Mouse (Mus musculus) embryo, embryonic 11 days (tissue): Measurements from ENCODE around the gene Gsta1.
"Not testable (repeated sequence)": the region's sequence is repeated elsewhere in the genome, so short reads cannot be mapped to it uniquely, and the experiment has no call there.

Experiments
- DNase-seq: peaks from one replicate; pipeline ENCODE4 v3.0.0-alpha.2; 2015

Gene Gsta1

DNA sequence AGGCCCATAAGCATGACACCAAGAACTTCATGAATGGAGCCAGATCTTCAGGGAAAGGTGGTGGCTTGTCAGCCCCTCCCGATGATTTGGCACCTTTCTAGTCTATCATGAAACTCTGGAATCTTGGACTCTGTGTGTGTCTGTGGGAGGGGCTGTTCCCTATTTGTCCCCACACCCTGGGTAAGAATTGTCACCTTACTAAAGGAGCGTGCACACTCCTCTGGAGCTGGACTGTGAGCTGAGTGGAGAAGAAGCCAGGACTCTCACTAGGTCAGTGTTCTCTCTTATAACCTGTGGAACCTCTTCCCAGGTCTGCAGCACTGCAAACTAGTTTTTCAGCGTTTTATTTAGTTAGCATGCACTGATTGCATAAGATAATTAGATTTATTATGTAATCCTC is at the start of gene Gsta1:
Gene Gsta1, plus strand, starts transcription at position 196 of the 400 bp plus-strand sequence.
- DNase-seq: not testable (repeated sequence)

DNA sequence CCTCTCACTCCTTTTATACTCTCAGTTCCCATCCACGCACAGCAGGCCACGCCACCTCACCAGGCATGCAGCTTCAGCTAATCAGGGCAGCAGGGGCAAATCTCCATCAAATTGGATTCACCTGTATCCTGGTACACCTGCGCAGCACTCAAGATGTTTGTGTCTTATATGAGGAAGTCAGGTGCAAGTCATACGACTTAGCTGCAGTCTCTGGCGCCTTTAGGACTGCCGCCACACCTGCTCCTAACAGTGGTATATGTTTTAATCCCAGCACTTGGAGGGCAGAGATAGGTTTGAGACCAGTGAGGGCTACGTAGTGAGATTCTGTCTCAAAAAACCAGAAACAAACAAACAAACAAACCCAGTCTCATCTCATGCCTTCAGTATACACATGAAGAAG is 48.0 kb upstream of the Gsta1 start, which contains the start of gene Gsta4:
Gene Gsta4, plus strand, starts transcription at position 301 of the 400 bp plus-strand sequence.
- not testable (repeated sequence) for DNase-seq

DNA sequence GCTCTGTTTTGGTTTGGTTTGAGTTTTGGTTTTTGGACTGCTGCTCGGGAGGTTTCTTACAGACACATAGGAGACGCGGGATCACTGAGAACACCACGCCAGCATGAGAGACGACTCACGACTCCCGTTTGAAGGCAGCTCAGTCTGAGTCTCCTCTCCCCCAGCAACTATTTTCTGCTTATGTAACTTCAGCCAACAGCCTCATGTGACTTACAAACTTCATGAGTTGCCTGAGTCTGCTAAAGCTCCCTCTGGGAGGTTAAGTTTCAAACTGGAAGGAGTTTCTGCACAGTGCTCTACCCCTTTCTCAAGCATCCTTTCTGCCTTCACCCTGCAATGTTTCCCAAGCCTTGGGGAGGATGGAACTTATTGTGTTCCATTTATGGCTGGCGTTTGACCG is 44.8 kb upstream of the Gsta1 start:
- DNase-seq: no peak

DNA sequence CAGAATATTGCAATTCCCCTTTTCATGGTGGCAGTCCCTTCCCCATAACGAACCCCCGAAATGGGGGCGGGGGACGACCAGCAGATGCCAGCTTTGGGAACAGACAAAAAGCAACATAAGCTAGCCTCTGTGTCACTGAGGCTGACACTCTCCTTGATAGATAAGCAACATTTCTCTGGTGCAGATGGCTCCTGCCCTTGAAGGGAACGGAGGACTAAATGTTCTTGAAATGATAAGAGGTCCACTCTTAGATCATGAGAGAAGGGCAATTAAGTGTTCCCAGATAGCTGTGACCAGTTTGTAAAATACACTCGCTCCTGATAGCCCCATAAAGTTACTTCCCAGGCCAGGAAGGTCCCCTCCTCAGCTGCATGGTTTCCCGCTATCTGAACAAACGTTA is 41.5 kb upstream of the Gsta1 start:
- no peak for DNase-seq

DNA sequence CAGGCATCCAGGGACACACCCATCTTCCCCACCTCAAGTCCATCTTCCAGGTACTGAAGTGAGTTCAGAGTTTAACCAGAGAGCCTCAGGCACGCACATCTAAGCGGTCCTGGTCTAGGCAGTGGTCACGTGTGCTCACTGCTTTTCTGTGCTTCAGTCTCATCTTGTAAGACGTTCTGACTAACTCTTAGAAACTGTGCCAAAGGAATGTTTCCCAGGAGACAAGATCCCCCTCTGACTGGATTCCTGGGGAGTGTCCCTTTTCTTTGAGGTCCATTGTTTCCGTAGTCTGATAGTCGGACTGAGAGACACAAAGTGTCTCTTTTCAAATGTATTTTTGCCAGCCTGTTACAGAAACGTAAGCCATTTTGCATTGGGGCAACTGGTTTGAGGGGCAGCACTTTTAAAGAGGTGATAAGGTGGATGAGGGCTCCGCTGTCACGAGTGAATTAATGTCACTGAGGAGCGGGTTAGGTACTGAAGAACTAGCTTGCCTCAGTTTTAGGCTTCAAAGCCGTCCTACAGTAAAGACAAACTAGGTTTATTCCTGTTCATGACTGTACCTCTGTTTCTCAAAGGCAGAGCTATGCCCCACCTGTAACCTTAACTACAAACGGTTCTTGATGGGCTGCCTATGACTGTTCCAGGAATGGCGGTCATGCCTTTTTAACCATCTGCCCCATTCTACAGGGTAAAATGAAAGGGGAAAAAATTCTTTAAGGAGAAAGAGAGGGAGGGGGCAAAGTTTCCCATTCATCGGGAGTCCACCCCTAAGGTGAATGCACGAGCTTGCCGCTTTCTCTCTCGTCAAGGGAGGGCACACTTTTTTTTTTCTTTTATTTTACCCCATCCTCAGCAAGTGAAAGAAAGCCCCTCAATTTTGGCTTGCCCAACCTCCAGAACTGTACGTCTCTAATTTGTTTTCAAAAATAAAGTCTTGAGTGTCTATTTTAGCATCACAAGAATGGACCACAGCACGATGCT is 39.5 kb upstream of the Gsta1 start:
- DNase-seq: peak; percentile 28

DNA sequence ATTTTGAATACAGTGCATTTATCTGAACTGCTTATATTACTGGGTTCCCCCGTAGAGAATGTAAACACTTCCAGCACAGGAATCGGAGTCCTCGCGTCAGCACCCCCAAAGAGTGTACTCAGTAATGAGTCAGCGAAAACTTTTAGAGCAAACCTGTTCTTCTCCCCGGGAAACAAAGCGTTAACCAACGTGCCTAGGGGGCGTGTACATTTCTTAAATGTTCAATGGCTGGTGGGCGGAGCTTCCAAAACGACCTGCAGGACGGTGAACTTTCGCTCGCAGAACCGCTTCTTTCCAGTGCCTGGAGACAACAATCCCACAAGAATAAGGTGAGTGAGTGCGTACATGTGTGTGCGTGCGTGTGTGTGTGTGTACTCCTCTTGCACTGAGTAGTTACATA is 38.7 kb upstream of the Gsta1 start:
- peak; percentile 96 for DNase-seq

DNA sequence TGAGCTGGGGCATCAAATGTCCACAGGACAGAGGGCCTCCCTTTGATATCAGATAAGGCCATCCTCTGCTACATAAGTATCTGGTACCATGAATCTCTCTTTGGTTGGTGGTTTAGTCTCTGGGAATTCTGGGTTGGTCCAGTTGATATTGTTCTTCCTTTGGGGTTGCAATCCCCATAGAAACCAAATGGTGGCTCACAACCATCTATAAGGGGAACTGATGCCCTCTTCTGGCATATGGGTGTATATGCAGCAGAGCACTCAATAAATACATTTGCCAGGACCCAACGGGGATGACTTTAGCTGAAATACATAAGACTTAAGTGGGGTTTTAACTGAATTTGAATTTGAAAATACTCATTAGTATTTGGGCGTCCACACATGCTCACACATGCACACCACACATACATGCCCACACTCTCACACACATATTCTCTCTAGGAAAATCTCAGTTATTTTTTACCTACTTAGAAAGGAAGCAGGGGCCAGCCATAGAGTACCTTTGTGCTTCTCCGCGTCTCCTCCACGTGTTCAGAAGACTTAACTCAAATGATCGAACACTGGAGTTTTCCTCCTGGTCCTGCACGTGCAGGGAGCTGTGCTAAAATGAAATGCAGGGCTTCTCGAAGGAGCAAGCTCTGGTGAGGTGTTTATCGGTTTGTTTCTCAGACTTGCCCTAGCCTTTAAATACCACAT is 36.4 kb upstream of the Gsta1 start:
- DNase-seq: peak; percentile 85

GRCm38 (mm10) chr9:78195034-78195433 is 35.4 kb upstream of the Gsta1 start:
- DNase-seq: no peak

DNA sequence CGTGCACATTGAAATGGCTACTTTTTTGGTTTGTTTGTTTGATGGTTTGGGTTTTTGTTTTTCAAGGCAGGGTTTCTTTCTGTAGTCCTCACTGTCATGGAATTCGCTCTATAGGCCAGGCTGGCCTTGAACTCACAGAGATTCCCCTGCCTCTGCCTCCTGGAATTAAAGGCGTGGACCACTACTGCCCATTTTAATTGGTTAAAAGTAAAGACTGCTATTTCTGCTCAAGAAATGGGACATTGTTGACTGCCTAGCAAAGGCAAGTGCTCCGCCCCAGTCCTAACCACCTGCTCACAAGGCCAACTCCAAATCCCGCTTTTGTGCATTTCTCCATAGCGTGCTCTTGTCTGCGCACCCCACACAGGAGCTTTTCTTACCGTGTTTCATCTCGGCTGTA is 32.7 kb upstream of the Gsta1 start:
- DNase-seq: no peak

DNA sequence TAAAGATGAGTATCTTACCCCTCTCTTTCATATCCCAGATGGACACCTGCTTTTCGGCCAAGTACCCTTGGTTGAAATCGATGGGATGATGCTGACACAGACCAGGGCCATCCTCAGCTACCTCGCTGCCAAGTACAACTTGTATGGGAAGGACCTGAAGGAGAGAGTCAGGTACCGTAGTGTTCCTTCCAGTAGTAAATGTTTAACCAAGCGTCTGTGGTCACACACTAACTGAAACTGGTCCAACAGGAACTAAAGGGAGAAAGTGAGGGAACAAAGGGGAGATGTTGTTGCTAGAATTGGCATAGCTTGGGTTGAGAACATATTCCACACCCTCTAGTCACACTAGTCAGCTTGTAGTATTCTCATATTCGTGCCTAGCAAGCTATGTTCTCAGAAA is 26.3 kb upstream of the Gsta1 start:
- no peak for DNase-seq

DNA sequence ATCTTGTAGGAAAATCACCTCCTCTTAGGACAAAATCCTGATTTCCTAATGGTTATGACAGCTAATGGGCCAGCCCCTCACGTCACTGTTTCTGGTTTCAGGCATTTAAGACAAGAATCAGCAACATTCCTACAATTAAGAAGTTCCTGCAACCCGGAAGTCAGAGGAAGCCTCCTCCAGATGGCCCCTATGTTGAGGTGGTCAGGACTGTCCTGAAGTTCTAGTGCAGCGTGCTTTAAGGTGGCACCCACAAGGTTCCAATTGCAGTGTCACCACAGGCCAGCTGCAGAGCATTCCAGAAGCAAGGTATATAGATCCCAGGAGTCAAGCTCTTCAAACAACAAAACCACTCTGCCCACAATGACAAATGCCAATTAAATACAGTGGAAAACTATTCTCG is 21.5 kb upstream of the Gsta1 start:
- no peak for DNase-seq

GRCm38 (mm10) chr9:78210079-78210478 is 20.4 kb upstream of the Gsta1 start:
- DNase-seq: no peak

- DNase-seq: no peak
Measured at GRCm38 (mm10) chr9:78210821-78211220, 19.6 kb upstream of the Gsta1 start.

DNA sequence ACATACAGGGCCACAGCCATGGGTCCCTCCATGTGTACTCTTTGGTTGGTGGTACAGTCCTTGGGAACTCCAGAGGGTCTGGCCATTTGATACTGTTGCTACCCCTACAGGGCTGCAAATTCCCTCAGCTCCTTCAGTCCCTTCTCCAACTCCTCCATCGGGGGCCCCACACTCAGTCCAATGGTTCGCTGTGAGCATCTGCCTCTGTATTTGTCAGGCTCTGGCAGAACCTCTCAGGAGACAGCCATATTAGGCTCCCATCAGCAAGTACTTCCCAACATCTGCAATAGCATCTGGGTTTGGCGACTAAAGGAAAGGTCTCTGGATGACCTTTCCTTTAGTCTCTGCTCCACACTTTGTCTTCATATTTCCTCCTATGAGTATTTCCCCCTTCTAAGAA is 18.9 kb upstream of the Gsta1 start:
- DNase-seq: no peak

DNA sequence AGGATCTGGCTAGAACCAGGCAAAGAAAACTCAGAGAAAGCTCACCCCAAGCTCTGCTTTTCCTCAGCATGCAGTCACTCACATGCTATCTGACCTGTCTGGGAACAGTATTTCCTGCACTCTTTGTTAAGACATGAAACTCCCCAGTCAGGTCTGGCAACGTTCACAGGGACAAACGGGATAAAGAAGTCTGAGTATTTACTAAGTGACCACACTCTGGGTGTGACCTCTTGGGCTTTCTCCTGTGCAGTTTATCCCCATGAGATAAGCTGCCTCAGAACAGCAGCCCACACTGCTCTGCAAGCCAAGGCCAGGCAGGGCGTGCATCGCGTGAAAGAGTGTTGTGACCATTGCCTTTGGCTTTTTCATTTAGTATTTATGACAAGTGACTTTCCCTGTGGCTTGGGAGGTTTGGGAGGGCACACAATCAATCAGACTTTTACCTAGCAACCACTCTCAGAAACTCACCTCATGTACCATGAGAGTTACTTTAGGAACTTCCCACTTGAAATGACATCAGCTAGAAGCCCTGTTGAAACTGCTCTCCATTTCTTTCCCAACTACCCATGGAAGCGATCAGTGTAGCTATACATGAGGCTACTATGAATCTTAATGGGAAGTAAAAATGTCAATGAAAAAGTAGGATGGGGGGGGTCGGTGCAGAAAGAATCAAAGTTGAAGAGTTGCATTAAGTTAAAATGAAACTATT is 18.0 kb upstream of the Gsta1 start:
- DNase-seq: no peak

GRCm38 (mm10) chr9:78217074-78217473 is 13.4 kb upstream of the Gsta1 start:
- no peak for DNase-seq

- peak; percentile 8 for DNase-seq
Measured at GRCm38 (mm10) chr9:78222616-78223015, 7.8 kb upstream of the Gsta1 start.

- DNase-seq: peak; percentile 37
Measured at GRCm38 (mm10) chr9:78223221-78223902, 7.1 kb upstream of the Gsta1 start.

GRCm38 (mm10) chr9:78224418-78224817 is 6.0 kb upstream of the Gsta1 start:
- DNase-seq: no peak

GRCm38 (mm10) chr9:78225304-78225703 is 5.2 kb upstream of the Gsta1 start:
- no peak for DNase-seq

GRCm38 (mm10) chr9:78228122-78228521 is 2.3 kb upstream of the Gsta1 start:
- DNase-seq: no peak

DNA sequence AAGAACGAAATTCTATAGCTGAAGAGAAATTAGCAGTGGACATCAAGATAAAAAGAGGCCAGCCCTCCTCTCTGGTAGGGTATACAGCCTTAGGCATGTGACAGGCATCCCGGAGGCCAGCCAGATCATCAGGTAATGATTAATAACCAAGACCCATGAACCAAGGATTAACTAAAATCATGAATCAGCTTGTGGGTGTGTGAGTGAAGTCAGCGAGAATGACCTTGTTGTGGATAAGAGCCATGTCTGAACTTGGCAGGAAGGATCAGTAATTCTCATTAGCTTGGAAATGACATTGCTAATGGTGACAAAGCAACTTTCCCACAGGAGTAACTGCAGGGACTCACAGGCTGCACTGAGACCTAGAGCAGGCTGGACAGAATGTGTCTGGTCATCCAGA is 798 bp upstream of the Gsta1 start:
- DNase-seq: not testable (repeated sequence)
